Mouse (Mus musculus): ENCODE results near the gene Sept5.

DNA sequence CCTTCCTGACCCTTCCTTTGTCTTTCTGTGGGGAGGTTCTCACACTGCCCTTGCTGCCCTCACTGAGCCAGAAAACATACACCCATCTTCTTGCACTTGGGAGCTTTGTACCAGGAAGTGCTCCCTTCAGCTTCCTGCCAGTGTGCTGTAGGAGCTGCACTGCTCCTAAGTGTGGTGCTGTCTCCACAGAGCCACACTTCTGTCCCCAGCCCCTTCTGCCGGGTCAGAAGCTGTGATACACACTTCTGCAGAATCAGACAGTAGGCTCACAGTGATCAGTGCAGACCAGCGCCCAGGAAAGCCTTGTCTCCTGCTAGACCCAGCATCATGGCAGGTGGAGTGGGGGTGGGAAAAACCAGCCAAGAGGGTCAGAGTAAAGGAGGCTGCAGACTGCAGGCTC is 3.1 kb upstream of the Sept5 start:
- TF ChIP-seq CTCF (IDR thresholded peaks at IDR 0.05; ENCODE audit: borderline replicate concordance, control insufficient read depth, extremely low read depth, insufficient read depth, low read length, poor library complexity) (no peak), POLR2A (IDR thresholded peaks at IDR 0.05; ENCODE audit: control insufficient read depth, extremely low read depth, insufficient read depth, low read length, poor library complexity) (no peak)

Measured in thymus, adult 2 months (tissue).